In the genomic region with DNA sequence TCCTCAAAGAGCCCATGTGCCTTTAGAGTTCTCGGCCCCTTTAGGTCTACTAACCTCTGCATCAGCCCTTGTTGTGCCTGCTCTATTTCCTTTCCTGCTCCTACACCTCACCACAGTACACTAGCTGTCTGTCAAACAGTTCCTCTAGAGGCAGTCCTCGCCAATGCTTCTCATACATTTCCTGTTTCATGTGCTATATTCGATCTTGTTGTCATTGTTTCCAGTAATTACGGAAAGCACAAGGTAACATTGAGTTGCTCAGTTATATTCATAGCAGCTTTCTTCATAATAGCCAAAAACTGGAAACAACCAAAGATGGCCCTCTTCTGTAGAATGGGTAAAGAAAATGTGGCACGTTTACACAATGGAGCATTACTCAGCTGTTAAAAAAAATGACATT, we compare ENCODE assay signal across 32 mouse cellular contexts.
"Had no signal": no experiment of that assay in that cellular context is flagged by ENCODE, and none has a peak within 500 bp of the region (broad histone marks: within the 10 kb centered on the region; RNA-seq: fewer than 3 reads in every experiment).

No protein-coding gene starts in this region.

- H3K9ac ChIP-seq: limb, embryonic 12.5 days; limb, embryonic 13.5 days; limb, embryonic 15.5 days; liver, embryonic 12.5 days; liver, embryonic 13.5 days; liver, embryonic 14.5 days; liver, embryonic 15.5 days; liver, postnatal 0 days; lung, embryonic 14.5 days; lung, embryonic 15.5 days; midbrain, embryonic 12.5 days; midbrain, embryonic 13.5 days; midbrain, embryonic 15.5 days; neural tube, embryonic 12.5 days had no signal

- H3K4me1 ChIP-seq: limb, embryonic 10.5 days; limb, embryonic 12.5 days; limb, embryonic 13.5 days; limb, embryonic 15.5 days; liver, embryonic 12.5 days; liver, embryonic 13.5 days; liver, embryonic 15.5 days; lung, embryonic 15.5 days; megakaryocyte, embryonic 14.5 days; midbrain, embryonic 10.5 days; midbrain, embryonic 12.5 days; midbrain, embryonic 13.5 days; midbrain, embryonic 15.5 days; neural tube, embryonic 12.5 days had no signal

- H3K27me3 ChIP-seq: limb, embryonic 12.5 days; limb, embryonic 13.5 days; limb, embryonic 15.5 days; liver, embryonic 12.5 days; liver, embryonic 13.5 days; liver, embryonic 15.5 days; lung, embryonic 15.5 days; megakaryocyte, embryonic 14.5 days; midbrain, embryonic 12.5 days; midbrain, embryonic 13.5 days; midbrain, embryonic 15.5 days; neural tube, embryonic 12.5 days had no signal

- H3K27ac ChIP-seq: limb, embryonic 10.5 days; limb, embryonic 12.5 days; limb, embryonic 13.5 days; limb, embryonic 15.5 days; liver, embryonic 12.5 days; liver, embryonic 13.5 days; liver, embryonic 14.5 days; liver, embryonic 15.5 days; lung, embryonic 15.5 days; macrophage; midbrain, embryonic 10.5 days; midbrain, embryonic 12.5 days; midbrain, embryonic 13.5 days; midbrain, embryonic 15.5 days; neural tube, embryonic 12.5 days had no signal

- ATAC-seq: liver, embryonic 12.5 days; liver, postnatal 0 days; lung, postnatal 0 days; midbrain, embryonic 13.5 days; midbrain, embryonic 15.5 days; midbrain, embryonic 16.5 days had no signal

- H3K36me3 ChIP-seq: limb, embryonic 10.5 days; limb, embryonic 12.5 days; limb, embryonic 13.5 days; limb, embryonic 15.5 days; liver, embryonic 12.5 days; liver, embryonic 13.5 days; liver, embryonic 15.5 days; lung, embryonic 15.5 days; midbrain, embryonic 10.5 days; midbrain, embryonic 12.5 days; midbrain, embryonic 13.5 days; midbrain, embryonic 15.5 days; neural tube, embryonic 12.5 days had no signal

- H3K9me3 ChIP-seq: limb, embryonic 10.5 days; limb, embryonic 12.5 days; limb, embryonic 13.5 days; limb, embryonic 15.5 days; liver, embryonic 12.5 days; liver, embryonic 13.5 days; liver, embryonic 15.5 days; lung, embryonic 15.5 days; midbrain, embryonic 10.5 days; midbrain, embryonic 12.5 days; midbrain, embryonic 13.5 days; midbrain, embryonic 15.5 days; neural tube, embryonic 12.5 days had no signal

- H3K4me2 ChIP-seq: limb, embryonic 12.5 days; limb, embryonic 13.5 days; limb, embryonic 15.5 days; liver, embryonic 11.5 days; liver, embryonic 12.5 days; liver, embryonic 13.5 days; liver, embryonic 15.5 days; lung, embryonic 14.5 days; lung, embryonic 15.5 days; midbrain, embryonic 11.5 days; midbrain, embryonic 12.5 days; midbrain, embryonic 13.5 days; midbrain, embryonic 15.5 days; neural tube, embryonic 12.5 days had no signal

- H3K4me3 ChIP-seq: limb, embryonic 10.5 days; limb, embryonic 12.5 days; limb, embryonic 13.5 days; limb, embryonic 15.5 days; liver, embryonic 12.5 days; liver, embryonic 13.5 days; liver, embryonic 15.5 days; lung, embryonic 15.5 days; megakaryocyte, embryonic 14.5 days; midbrain, embryonic 10.5 days; midbrain, embryonic 12.5 days; midbrain, embryonic 13.5 days; midbrain, embryonic 15.5 days; myocyte; neural tube, embryonic 12.5 days had no signal

- DNase-seq: left cerebral cortex, postnatal 4 days; liver; liver, embryonic 13.5 days; liver, postnatal 0 days; lung, adult 18-20 months; lung, adult 2 months; lung, embryonic 14.5 days; lung, postnatal 10 days; lung, postnatal 14 days; lung, postnatal 36 days; lung, postnatal 4 days; midbrain, embryonic 14.5 days had no signal
